Mouse (Mus musculus): Measurements from ENCODE around the gene Srsf9. TPM values are rescaled to one million over a fixed set of nuclear protein-coding genes. Genes with fewer than 3 reads are reported as not detected.
A peak's percentile ranks its signal among the peaks of the same experiment; 100 is the strongest.

Srsf9 gene
- polyA plus RNA-seq, 1 experiment = 57.8 TPM

- WGBS = 25% methylated on average over 11 of the region's 11 CpGs
- peaks cover 5% of the 10 kb centered on the region for H3K36me3 ChIP-seq (ENCODE audit: control insufficient read depth, insufficient read depth, low read length)
- peak overlapping the region; percentile 97 for H3K4me3 ChIP-seq (ENCODE audit: extremely low read depth, insufficient read depth, insufficient read length)
- peak overlapping the region; percentile 86 for H3K27ac ChIP-seq (ENCODE audit: insufficient read depth, low read length)
- no peak for DNase-seq (ENCODE audit: low read depth in 1 of 2, low spot score in 2 of 2)
- H3K4me1 ChIP-seq (ENCODE audit: control insufficient read depth, insufficient read depth, insufficient read length) = peaks cover 7% of the 10 kb centered on the region
- TF ChIP-seq POLR2A (IDR thresholded peaks at IDR 0.05; ENCODE audit: low read depth, low read length) = no peak
- TF ChIP-seq CTCF (IDR thresholded peaks at IDR 0.05; ENCODE audit: extremely low read depth, insufficient read depth, insufficient read length, insufficient replicate concordance) = no peak
- no peaks in the 10 kb centered on the region for H3K27me3 ChIP-seq (ENCODE audit: control insufficient read depth, insufficient read depth, low read length)
Measured at GRCm38 (mm10) chr5:115326256-115326831, 633 bp upstream of the Srsf9 start.

- DNase-seq (ENCODE audit: low read depth in 1 of 2, low spot score in 2 of 2) = peak in 1 of 2 experiments; percentile 34
- WGBS = 3% methylated on average over 47 of the region's 55 CpGs
- Histone ChIP-seq H3K27ac (ENCODE audit: insufficient read depth, low read length) (peak overlapping the region; percentile 71), H3K4me1 (ENCODE audit: control insufficient read depth, insufficient read depth, insufficient read length) (peaks cover 7% of the 10 kb centered on the region), H3K4me3 (ENCODE audit: extremely low read depth, insufficient read depth, insufficient read length) (peak overlapping the region; percentile 83), H3K36me3 (ENCODE audit: control insufficient read depth, insufficient read depth, low read length) (peaks cover 16% of the 10 kb centered on the region), H3K27me3 (ENCODE audit: control insufficient read depth, insufficient read depth, low read length) (no peaks in the 10 kb centered on the region)
- TF ChIP-seq CTCF (IDR thresholded peaks at IDR 0.05; ENCODE audit: extremely low read depth, insufficient read depth, insufficient read length, insufficient replicate concordance) (no peak), POLR2A (IDR thresholded peaks at IDR 0.05; ENCODE audit: low read depth, low read length) (no peak)
Measured at GRCm38 (mm10) chr5:115327610-115328548, 902 bp downstream of the Srsf9 start.

GRCm38 (mm10) chr5:115330955-115331354, 4.0 kb downstream of the Srsf9 start:
- Histone ChIP-seq H3K4me3 (ENCODE audit: extremely low read depth, insufficient read depth, insufficient read length) (no peak overlapping the region), H3K36me3 (ENCODE audit: control insufficient read depth, insufficient read depth, low read length) (peaks cover 28% of the 10 kb centered on the region), H3K4me1 (ENCODE audit: control insufficient read depth, insufficient read depth, insufficient read length) (peaks cover 22% of the 10 kb centered on the region), H3K27ac (ENCODE audit: insufficient read depth, low read length) (no peak overlapping the region), H3K27me3 (ENCODE audit: control insufficient read depth, insufficient read depth, low read length) (no peaks in the 10 kb centered on the region)
- TF ChIP-seq CTCF (IDR thresholded peaks at IDR 0.05; ENCODE audit: extremely low read depth, insufficient read depth, insufficient read length, insufficient replicate concordance) (no peak), POLR2A (IDR thresholded peaks at IDR 0.05; ENCODE audit: low read depth, low read length) (no peak)
- 93% methylated on average over 9 of the region's 9 CpGs for WGBS
- DNase-seq (ENCODE audit: low read depth in 1 of 2, low spot score in 2 of 2) = no peak

GRCm38 (mm10) chr5:115333626-115334025, 6.6 kb downstream of the Srsf9 start:
- peak overlapping the region; percentile 70 for H3K27ac ChIP-seq (ENCODE audit: insufficient read depth, low read length)
- H3K36me3 ChIP-seq (ENCODE audit: control insufficient read depth, insufficient read depth, low read length) = peaks cover 28% of the 10 kb centered on the region
- H3K27me3 ChIP-seq (ENCODE audit: control insufficient read depth, insufficient read depth, low read length) = no peaks in the 10 kb centered on the region
- TF ChIP-seq POLR2A (IDR thresholded peaks at IDR 0.05; ENCODE audit: low read depth, low read length) = no peak
- no peak for TF ChIP-seq CTCF (IDR thresholded peaks at IDR 0.05; ENCODE audit: extremely low read depth, insufficient read depth, insufficient read length, insufficient replicate concordance)
- peaks cover 18% of the 10 kb centered on the region for H3K4me1 ChIP-seq (ENCODE audit: control insufficient read depth, insufficient read depth, insufficient read length)
- no peak overlapping the region for H3K4me3 ChIP-seq (ENCODE audit: extremely low read depth, insufficient read depth, insufficient read length)
- 39% methylated on average over 3 of the region's 3 CpGs for WGBS
- no peak for DNase-seq (ENCODE audit: low read depth in 1 of 2, low spot score in 2 of 2)

- WGBS = 18% methylated on average over 7 of the region's 7 CpGs
- Histone ChIP-seq H3K4me1 (ENCODE audit: control insufficient read depth, insufficient read depth, insufficient read length) (peaks cover 3% of the 10 kb centered on the region; the same call in 1 of the 2 replicates), H3K27me3 (ENCODE audit: control insufficient read depth, insufficient read depth, low read length) (no peaks in the 10 kb centered on the region), H3K4me3 (ENCODE audit: extremely low read depth, insufficient read depth, insufficient read length) (no peak overlapping the region; the same call in 1 of the 2 replicates), H3K27ac (ENCODE audit: insufficient read depth, low read length) (no peak overlapping the region), H3K36me3 (ENCODE audit: control insufficient read depth, insufficient read depth, low read length) (peaks cover 20% of the 10 kb centered on the region)
- TF ChIP-seq POLR2A (IDR thresholded peaks at IDR 0.05; ENCODE audit: low read depth, low read length) (no peak), CTCF (IDR thresholded peaks at IDR 0.05; ENCODE audit: extremely low read depth, insufficient read depth, insufficient read length, insufficient replicate concordance) (no peak)
- no peak for DNase-seq (ENCODE audit: low read depth in 1 of 2, low spot score in 2 of 2)
Measured at GRCm38 (mm10) chr5:115340007-115340406, 13.0 kb downstream of the Srsf9 start.

GRCm38 (mm10) chr5:115340577-115341313, 13.8 kb downstream of the Srsf9 start, which contains the start of the genes Gatc and Triap1:
Gatc (minus strand) TSS chr5:115341178.
Triap1 (plus strand) TSS chr5:115341225.
- H3K27me3 ChIP-seq (ENCODE audit: control insufficient read depth, insufficient read depth, low read length) = no peaks in the 10 kb centered on the region
- peak; percentile 74 to 82 for DNase-seq (ENCODE audit: low read depth in 1 of 2, low spot score in 2 of 2)
- H3K4me3 ChIP-seq (ENCODE audit: extremely low read depth, insufficient read depth, insufficient read length) = peak within 1 kb of the TSS; percentile 93
- peak; percentile 41 for TF ChIP-seq POLR2A (IDR thresholded peaks at IDR 0.05; ENCODE audit: low read depth, low read length)
- TF ChIP-seq CTCF (IDR thresholded peaks at IDR 0.05; ENCODE audit: extremely low read depth, insufficient read depth, insufficient read length, insufficient replicate concordance) = peak; percentile 2; the same call in 1 of the 2 replicates
- peaks cover 18% of the 10 kb centered on the region for H3K36me3 ChIP-seq (ENCODE audit: control insufficient read depth, insufficient read depth, low read length)
- under 1% methylated on average over 62 of the region's 62 CpGs for WGBS
- peaks cover 3% of the 10 kb centered on the region; the same call in 1 of the 2 replicates for H3K4me1 ChIP-seq (ENCODE audit: control insufficient read depth, insufficient read depth, insufficient read length)
- peak within 1 kb of the TSS; percentile 85 for H3K27ac ChIP-seq (ENCODE audit: insufficient read depth, low read length)
